Mouse (Mus musculus): Measurements from ENCODE around the gene Rce1. TPM values are rescaled to one million over a fixed set of nuclear protein-coding genes. Genes with fewer than 3 reads are reported as not detected.

Gene Rce1
- total and polyA plus RNA-seq, 3 experiments = 32.9 to 52.1 (median 45.3) TPM

DNA sequence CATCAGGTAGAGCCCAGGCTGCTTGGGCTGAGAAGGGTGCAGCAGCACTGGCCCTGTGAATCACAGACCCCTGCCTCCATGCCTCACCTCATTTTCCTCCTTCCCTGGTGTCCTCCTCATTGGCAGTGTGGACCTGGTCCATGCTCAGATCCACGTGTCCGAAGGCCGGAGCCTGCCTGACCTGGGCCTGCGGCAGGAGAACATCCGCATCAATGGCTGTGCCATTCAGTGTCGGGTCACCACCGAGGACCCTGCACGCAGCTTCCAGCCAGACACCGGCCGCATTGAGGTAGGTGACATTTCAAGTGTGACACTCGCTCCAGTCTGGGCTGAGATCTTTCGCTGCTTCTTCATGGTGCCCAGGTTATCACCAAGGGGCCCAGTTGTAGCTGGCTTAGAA lies 18.0 kb downstream of the Rce1 start:
- dilution Hi-C loops (cut with MboI; ENCODE audit: extremely low pct_ligation_motif_present, extremely low pct_unique_long_range_greater_than_20kb, low sequenced_read_pairs) = no loop called here
- no peak for TF ChIP-seq MYC (IDR thresholded peaks at IDR 0.05; ENCODE audit: low read depth, low read length)
- TF ChIP-seq POLR2AphosphoS2 (IDR thresholded peaks at IDR 0.05; ENCODE audit: low read depth, low read length) = no peak
- no peak for TF ChIP-seq IRF4 (IDR thresholded peaks at IDR 0.05; ENCODE audit: low read depth, low read length)
- TF ChIP-seq USF1 (IDR thresholded peaks at IDR 0.05; ENCODE audit: low read depth, low read length) = no peak
- TF ChIP-seq MEF2A (IDR thresholded peaks at IDR 0.05; ENCODE audit: borderline replicate concordance, low read depth, low read length) = no peak
- TF ChIP-seq ETS1 (conservative IDR thresholded peaks at IDR 0.05; ENCODE audit: low read depth, low read length) = no peak
- no peak for TF ChIP-seq ZMIZ1 (IDR thresholded peaks at IDR 0.05; ENCODE audit: low read depth, low read length)
- TF ChIP-seq CHD1 (IDR thresholded peaks at IDR 0.05; ENCODE audit: low read depth, low read length) = no peak
- TF ChIP-seq EP300 (IDR thresholded peaks at IDR 0.05; ENCODE audit: low read length) = no peak
- TF ChIP-seq USF2 (conservative IDR thresholded peaks at IDR 0.05; ENCODE audit: low read depth, low read length) = no peak
- no peak for TF ChIP-seq KAT2A (IDR thresholded peaks at IDR 0.05; ENCODE audit: insufficient replicate concordance, low read length)
- TF ChIP-seq E2F4 (IDR thresholded peaks at IDR 0.05; ENCODE audit: insufficient replicate concordance, low read depth, low read length) = no peak
- no peak for TF ChIP-seq PAX5 (IDR thresholded peaks at IDR 0.05; ENCODE audit: low read length)
- no peak for TF ChIP-seq SMC3 (IDR thresholded peaks at IDR 0.05; ENCODE audit: low read depth, low read length)
- no peak for TF ChIP-seq ELF1 (IDR thresholded peaks at IDR 0.05; ENCODE audit: low read depth, low read length)
- TF ChIP-seq ZC3H11A (IDR thresholded peaks at IDR 0.05; ENCODE audit: low read depth, low read length) = no peak
- TF ChIP-seq RAD21 (IDR thresholded peaks at IDR 0.05; ENCODE audit: low read depth, low read length) = no peak
- no peak for TF ChIP-seq NRF1 (IDR thresholded peaks at IDR 0.05; ENCODE audit: low read depth, low read length)
- no peak for TF ChIP-seq HCFC1 (IDR thresholded peaks at IDR 0.05; ENCODE audit: low read depth, low read length)
- no peak for TF ChIP-seq SIN3A (IDR thresholded peaks at IDR 0.05; ENCODE audit: low read length)
- Histone ChIP-seq H3K9ac (ENCODE audit: insufficient read depth, low read depth) (no peak overlapping the region), H3K4me2 (ENCODE audit: insufficient read depth, low read depth, poor library complexity, severe bottlenecking) (no peak overlapping the region), H3K79me2 (replicated peaks; ENCODE audit: control insufficient read depth, extremely low read depth, insufficient read depth, poor library complexity, severe bottlenecking) (no peaks in the 10 kb centered on the region), H3K27ac (ENCODE audit: insufficient read depth, low read depth) (no peak overlapping the region), H3K4me3 (replicated peaks in 1 of 3; ENCODE audit: low read depth in 2 of 3, low read length in 2 of 3, poor library complexity in 1 of 3) (no peak overlapping the region), H3K27me3 (replicated peaks) (no peaks in the 10 kb centered on the region), H3K36me3 (replicated peaks in 1 of 2; ENCODE audit: control insufficient read depth in 1 of 2, insufficient read depth in 1 of 2, low read length in 1 of 2) (peaks cover 0 to 47% of the 10 kb centered on the region in 2 experiments), H3K9me3 (replicated peaks; ENCODE audit: low read length) (no peaks in the 10 kb centered on the region), H3K4me1 (ENCODE audit: control insufficient read depth in 1 of 2, insufficient read depth in 2 of 2) (peaks cover 0 to 6% of the 10 kb centered on the region in 2 experiments; a peak in 1 of 4 replicates)
- in situ Hi-C loops (cut with MboI; ENCODE audit: low pct_ligation_motif_present, low pct_unique_long_range_greater_than_20kb, low sequenced_read_pairs) = no loop called here
- DNase-seq (ENCODE audit: extremely low read depth) = no peak

DNA sequence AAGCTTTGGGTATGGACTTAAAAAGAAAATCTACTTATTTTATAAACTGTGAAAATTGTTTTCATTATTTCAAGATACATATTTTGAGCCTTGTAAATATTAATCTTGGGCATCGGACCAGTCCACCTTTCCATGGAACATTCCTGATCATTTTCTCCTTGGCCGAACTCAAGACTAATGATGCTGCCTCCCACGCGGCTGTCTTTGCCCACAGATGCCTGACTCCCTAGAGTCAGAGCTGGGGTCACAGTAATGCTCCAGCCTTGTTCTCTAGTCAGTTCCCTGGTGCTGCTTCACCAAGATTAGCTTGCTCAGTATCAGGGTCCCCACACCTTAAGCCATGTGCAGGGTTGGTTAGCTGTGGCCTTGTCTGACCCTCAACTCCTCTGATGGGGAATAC lies 19.8 kb downstream of the Rce1 start:
- no peak overlapping the region for H3K27ac ChIP-seq (ENCODE audit: insufficient read depth, low read depth)
- no peak overlapping the region for H3K9ac ChIP-seq (ENCODE audit: insufficient read depth, low read depth)
- H3K4me3 ChIP-seq (replicated peaks in 1 of 3; ENCODE audit: low read depth in 2 of 3, low read length in 2 of 3, poor library complexity in 1 of 3) = no peak overlapping the region
- no peak for DNase-seq (ENCODE audit: extremely low read depth)
- H3K9me3 ChIP-seq (replicated peaks; ENCODE audit: low read length) = no peaks in the 10 kb centered on the region
- dilution Hi-C loops (cut with MboI; ENCODE audit: extremely low pct_ligation_motif_present, extremely low pct_unique_long_range_greater_than_20kb, low sequenced_read_pairs) = no loop called here
- no peak overlapping the region for H3K4me2 ChIP-seq (ENCODE audit: insufficient read depth, low read depth, poor library complexity, severe bottlenecking)
- no peaks in the 10 kb centered on the region for H3K79me2 ChIP-seq (replicated peaks; ENCODE audit: control insufficient read depth, extremely low read depth, insufficient read depth, poor library complexity, severe bottlenecking)
- peaks cover 0 to 6% of the 10 kb centered on the region in 2 experiments; a peak in 1 of 4 replicates for H3K4me1 ChIP-seq (ENCODE audit: control insufficient read depth in 1 of 2, insufficient read depth in 2 of 2)
- TF ChIP-seq ELF1 (IDR thresholded peaks at IDR 0.05; ENCODE audit: low read depth, low read length) (no peak), POLR2A (IDR thresholded peaks at IDR 0.05; ENCODE audit: low read depth, low read length) (no peak), SMC3 (IDR thresholded peaks at IDR 0.05; ENCODE audit: low read depth, low read length) (no peak), RCOR1 (conservative IDR thresholded peaks at IDR 0.05; ENCODE audit: low read depth, low read length) (no peak), MAX (IDR thresholded peaks at IDR 0.05; ENCODE audit: low read length) (no peak), RAD21 (IDR thresholded peaks at IDR 0.05; ENCODE audit: low read depth, low read length) (no peak), POLR2AphosphoS2 (IDR thresholded peaks at IDR 0.05; ENCODE audit: low read depth, low read length) (no peak)
- H3K27me3 ChIP-seq (replicated peaks) = no peaks in the 10 kb centered on the region
- peaks cover 0 to 44% of the 10 kb centered on the region in 2 experiments for H3K36me3 ChIP-seq (replicated peaks in 1 of 2; ENCODE audit: control insufficient read depth in 1 of 2, insufficient read depth in 1 of 2, low read length in 1 of 2)
- in situ Hi-C loops (cut with MboI; ENCODE audit: low pct_ligation_motif_present, low pct_unique_long_range_greater_than_20kb, low sequenced_read_pairs) = no loop called here
